Mouse (Mus musculus) c-Kit-positive CD71-positive TER-119-negative erythroid progenitor cells, embryonic 14.5 days (primary cell): ENCODE measurements around the gene Nos1ap.

Experiments used
- DNase-seq: peaks from one replicate; pipeline ENCODE4 v3.0.0-alpha.2; 2013; ENCODE audit warnings: low read depth

The Nos1ap gene

DNA sequence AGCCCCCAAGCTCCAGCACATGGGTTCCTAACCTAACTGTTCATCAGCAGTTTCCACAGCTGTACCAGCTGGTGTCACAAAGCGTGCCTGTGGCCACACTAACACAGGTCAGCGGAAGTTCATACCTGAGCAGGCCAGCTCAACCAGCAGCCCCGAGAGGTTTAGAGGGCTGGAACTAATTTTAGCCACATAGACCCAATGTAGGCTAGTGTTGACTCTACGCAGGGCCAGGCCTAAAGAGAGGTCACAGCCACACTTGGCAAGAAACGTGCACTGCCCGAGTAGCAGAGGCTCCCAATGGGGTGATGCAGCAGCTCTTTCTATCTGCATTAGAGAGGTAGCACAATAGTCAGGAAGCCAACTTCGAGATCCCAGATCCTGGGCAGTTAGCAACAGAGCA is 88.1 kb downstream of the Nos1ap start:
- no peak for DNase-seq

DNA sequence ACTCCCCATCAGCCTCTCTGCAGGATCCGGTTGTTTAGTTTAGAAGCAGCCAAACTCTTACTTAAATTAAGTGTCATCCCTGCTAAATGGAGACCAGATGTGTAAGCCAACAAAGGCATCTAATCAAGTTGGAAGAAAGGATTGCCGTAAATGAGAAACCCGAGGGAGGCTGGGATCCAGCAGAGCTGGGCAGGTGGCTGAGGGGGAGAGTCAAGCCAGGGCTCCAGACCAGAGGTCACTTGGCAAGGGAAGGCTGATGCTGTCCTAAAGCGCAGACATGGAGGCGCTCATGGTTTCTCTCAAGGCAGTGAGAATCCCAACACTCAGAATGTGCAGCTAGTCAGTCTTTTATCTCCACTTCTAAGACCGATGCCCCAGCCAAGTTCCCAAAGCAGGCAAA is 89.8 kb downstream of the Nos1ap start:
- no peak for DNase-seq

DNA sequence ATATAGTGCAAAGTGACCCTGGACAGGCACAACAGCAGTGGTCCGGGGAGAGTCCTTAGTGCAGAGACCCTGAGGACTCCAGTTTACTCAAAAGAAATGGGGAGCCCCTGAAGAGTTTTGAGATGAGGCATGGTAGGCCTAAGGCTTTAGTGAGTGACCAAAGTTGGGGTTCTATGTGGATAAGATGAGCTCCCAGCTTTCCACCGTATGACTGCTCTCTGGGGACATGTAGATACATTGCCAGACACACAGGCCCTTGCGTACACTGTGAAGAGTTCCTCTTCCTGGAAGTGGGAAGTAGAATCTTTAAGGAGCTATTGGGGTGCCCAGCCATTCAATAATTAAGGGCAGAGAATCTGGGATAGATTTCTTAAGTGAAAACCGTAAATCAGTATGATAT is 90.2 kb downstream of the Nos1ap start:
- no peak for DNase-seq

DNA sequence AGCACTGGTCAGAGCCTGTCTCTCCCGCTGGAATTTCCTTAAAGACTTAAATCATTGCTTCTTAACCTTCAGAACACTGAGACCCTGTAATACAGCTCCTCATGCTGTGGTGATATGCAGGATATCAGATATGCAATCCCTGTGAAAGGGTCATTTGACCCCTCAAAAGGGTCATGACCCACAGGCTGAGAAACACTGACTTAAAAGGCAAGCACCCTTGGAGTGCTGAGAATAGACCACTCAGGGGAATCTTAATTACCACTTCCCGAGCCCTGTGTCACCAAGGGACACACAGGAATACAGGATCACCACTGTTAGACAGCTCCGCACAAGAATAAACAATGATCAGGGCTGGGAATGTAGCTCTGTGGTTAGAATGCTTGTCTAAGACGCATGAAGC is 91.0 kb downstream of the Nos1ap start:
- no peak for DNase-seq

DNA sequence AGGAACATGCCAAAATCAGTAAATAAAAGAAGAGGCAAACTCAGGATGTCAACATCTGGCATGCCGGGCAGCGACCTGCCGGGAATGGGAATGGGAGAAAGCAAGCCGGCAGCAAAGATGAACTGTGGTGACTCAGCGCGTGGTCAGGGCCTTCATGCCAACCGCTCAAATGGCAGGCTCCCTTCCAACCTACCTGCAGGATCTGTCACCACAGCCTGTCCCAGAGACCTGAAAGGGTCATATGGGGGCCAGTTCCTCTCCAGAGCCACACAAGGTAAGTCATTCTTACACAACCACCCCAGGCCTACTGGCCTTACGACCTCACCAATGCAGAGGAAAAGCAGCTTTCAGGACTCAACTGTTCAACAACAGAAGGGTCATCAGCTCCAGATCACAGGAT is 93.4 kb downstream of the Nos1ap start:
- no peak for DNase-seq

DNA sequence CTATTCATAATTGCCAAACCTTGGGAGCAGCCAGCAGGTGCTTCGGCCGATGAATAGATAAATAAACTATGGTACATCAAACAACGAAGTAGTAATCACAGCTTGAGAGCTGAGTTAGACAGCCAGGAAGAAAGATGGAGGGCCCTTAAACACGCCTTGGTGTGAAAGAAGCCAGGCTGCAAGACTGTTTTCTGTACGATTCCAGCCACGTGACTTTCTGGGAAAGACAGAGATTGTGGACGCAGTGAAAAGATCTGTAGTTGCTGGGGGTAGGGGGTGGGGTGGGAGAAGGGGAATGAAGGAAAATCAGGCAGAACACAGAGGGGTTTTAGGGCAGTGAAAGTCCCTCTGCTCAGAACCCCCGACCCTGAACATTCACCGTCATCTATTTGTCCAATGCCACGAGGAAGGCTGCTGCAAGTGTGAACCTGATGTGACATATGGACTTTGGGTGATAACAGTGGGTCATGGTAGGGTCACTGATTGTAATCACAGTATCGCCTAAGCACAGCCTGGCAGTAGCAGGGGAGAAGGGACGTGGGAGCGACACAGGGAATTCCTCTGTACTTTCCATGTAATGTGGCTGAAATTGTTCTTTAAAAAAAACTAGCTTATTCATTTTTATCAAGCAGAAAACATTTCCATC is 94.0 kb downstream of the Nos1ap start:
- no peak for DNase-seq

DNA sequence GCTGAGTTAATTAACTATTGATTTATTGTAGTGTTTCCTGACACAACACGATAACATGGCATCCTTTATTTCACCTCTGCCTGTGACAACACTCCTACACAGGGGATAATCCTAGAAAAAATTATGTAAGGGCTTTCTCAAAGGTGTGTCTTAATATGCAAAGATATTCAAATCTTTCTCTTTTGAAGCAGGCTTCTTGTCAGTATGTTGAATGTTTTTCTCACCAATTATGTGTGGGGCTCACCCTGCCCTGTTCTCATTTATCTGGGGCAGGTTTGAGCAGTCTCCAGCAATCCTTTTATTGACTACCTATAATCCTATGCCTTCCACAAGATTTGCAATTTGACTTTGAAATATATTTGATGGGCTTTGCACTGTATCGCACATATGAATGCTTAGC is 97.1 kb downstream of the Nos1ap start:
- DNase-seq, result no peak

DNA sequence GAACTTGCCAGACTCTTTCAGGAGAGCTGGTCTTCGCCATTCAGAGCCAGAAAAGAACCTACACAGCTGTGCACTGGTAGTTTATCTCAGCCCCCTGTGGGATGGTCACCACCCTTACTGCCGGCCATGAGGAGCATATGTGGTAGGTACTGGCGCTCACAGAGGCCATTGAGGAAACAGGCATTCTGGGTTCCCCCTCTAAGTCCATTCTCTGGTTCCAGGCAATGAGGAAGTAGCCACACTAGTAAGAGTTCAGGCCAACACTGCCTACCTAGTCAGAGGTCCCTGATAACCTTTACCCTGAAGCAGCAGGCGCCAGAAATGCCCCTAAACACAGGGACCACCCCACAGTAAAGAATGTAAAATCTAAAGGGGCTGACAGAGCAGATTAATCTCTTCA is 97.6 kb downstream of the Nos1ap start:
- no peak for DNase-seq

DNA sequence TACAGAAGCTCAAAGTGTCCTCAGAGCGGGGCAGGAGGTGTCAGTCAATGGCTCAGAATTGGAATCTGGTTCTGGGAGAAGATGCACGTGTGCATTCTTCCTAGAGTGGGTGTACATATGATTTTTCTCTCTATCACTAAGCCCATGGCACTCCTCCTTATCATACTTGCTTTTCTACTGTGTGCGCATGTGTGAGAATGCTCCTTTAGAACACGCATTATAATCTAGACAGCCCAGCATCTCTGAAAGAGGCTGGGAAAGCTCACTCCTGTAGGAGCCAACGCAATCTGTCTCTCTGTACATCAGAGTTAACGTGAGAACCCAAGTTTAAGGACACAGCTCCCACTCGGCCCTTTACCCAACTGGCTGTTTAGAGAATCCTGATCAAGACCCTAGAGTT is 99.7 kb downstream of the Nos1ap start:
- DNase-seq, result no peak

DNA sequence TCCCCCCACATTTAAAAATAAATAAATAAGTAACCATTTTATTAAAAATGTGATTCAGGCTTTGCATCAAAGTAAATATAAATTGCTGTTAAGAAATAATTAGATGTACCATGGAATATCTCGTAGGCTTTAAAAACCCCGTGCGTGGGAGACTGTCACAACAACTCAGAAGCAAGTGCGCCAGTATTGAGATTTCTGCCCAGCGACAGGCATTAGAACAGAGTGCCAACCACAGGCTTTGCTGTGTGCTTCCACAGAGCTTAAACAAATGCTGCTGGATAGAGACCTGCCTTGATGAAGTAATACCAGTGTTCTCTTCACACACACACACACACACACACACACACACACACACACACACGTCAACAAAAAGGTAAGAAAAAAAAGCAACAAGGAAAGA is 100.2 kb downstream of the Nos1ap start:
- DNase-seq, result no peak

DNA sequence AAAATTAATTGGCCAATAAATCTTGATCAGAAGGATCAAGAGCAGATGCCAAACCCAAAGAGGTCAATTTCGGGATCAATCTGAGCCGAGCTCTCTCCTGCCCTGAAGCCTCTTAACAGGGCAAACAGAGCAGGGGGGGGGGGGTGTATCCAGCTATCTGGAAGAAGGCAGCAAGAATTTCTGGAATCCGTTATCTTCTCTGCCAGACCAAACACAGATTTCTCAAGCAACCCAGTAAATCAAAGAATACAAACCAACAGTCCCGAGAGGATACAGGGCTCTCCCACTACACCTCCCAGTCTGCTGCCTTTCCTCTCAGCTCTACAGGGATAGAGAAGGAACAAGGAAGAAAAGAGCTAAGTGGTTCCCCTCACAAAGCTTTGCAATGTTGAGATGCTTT is 104.5 kb downstream of the Nos1ap start:
- DNase-seq, result no peak

DNA sequence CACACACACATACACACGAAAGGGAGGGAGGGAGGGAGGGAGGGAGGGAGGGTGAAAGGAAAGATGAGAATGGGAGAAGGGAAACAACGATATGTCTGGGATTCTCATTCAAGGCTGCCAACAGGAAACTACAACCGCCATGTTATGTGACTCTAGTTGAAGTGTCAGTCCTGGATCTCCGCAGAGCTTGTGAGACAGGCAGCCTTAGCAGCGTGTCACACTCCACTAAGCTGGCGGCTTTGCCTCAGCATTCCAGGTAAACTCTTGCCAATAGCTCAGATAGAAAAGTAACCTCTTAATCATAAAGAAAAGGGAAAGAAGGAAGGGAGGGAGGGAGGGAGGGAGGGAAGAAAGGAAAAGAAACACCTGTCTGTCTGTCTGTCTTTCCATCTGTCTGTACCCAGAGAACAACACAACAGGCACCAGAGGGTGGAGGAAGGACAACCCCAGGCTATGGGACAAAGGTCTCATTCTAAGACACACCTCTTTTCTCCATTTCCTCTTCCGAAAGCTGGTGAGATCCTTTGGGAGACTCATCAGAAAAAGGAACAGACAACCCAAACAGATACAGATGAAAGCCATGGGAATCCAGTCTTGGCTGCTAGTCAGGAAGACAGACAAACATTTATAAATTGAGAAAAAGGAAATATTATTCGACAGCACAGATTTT is 107.3 kb downstream of the Nos1ap start:
- no peak for DNase-seq

DNA sequence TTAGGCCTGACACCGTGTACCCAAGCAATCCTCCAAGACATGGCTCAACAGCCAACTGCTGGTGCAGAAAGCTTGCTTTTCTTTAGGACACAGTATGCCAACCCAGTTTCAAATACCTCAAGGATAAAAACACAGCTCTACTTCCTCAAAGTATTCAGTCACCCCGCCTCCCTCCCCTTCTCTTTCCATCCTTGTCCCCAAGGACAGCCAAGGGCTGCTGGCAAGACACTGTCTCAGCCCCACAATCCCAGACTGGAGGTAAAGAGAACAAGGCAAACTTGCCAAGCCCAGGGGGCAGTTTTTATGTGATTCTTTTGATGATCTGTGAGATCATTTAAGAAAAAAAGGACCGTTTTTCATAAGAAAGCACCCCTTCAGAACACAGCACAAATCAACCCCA is 108.6 kb downstream of the Nos1ap start:
- no peak for DNase-seq

DNA sequence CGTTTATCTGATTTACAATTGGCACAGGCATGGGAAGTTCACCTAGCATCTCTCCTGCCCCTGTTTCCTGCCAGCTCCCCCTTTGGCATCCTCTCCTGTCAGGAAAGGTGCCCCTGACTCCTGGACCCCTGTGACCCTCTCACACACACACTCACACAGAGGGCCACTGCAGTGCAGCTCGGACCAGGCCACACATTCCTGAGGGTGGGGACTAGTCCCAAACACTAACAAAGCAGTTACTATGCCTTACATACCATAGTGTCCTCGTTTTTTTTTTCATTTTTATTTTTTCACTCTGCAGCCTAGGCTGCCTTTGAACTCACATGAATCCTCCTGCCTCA is 110.2 kb downstream of the Nos1ap start:
- DNase-seq, result no peak

DNA sequence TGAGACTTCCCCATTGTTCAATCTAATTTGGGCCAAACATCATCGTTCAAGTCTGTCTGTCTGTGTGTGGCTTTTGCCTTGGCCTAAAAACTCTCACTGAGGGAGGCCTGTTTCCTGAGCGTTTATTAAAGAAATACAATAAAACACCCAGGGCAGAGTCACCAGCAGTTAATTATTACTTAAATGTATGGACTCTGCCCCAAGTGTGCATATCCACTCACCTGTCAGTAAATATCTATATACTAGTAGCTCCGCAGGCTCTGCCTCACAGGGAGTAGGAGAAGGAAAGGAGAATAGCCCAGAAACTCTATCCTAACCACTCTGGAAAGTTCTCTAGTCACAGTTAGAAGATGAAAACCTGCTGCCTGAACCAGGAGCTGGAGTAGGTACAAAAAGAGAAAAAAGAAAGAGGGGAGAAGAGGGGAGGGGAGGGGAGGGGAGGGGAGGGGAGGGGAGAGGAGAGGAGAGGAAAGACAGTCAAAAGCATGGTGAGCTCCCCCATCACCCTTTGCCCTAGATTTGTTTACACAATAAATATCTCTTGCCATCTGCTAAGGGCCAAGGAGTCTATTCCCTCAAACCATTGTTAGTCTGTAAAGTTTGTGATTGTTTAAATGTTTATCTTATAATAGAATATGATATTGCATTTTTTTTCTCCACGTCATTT is 110.7 kb downstream of the Nos1ap start:
- DNase-seq, result no peak

DNA sequence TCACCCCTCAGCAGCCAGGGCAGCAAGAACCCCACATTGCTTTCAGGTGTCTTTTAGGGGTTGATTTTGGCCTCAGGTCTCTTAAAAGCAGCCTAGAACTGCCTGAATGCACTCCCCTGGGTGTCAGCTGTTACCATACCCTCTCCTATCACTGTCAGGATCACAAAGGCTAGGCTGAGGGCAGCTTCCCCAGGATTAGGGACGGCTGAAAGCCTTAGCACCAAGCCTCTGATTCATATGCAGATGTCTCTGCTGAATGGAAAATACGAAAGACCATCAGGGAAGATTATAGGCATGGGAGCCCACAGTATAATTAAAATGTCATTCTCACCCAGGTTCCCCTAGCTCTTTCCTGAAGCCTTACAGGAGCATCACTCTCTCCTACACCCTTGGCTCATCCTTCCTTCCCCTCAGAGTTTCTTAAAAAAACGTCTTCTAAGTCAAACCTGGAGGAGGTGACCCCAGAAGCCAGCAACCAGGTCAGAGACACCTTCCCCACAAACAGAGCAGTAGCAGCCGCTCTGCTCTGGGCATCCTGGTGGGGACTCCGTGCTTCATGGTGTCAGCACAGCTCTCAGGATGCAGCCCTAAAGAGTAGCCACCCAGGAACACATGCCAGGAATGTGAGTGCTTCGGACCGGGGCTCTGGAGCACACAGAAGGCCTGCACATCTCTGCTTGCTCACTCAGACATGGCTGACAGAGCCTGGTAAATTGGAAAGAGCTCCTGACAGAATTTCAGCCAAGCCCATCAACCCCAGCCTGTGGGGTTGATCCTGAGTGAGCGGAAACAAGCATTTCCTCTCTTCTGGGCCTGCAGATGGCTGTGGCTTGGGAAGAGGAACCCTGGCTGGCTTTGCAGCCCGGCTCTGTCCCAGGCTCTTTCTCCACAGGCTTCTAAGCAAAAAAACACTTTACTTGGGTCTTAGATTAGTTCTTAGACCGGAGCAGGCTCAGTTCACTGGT is 111.7 kb downstream of the Nos1ap start:
- no peak for DNase-seq

DNA sequence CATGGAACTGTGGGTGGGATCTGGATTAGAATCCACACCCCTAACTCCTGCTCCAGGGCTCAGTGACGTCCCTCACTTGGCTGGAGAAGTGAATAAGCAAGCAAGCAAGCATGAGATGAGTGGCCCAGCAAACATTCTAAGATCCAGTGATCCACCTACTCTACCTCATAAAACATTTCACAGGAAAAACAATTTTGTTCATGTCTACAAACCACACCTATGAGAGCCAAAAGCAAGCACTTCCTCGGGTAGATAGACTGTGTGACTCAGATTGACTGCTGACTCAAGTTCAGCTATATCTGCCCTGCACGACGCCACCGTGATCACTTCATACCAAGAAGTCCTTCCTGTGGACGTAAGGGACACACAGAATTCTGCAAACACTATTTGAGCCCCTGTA is 116.2 kb downstream of the Nos1ap start:
- DNase-seq, result no peak

DNA sequence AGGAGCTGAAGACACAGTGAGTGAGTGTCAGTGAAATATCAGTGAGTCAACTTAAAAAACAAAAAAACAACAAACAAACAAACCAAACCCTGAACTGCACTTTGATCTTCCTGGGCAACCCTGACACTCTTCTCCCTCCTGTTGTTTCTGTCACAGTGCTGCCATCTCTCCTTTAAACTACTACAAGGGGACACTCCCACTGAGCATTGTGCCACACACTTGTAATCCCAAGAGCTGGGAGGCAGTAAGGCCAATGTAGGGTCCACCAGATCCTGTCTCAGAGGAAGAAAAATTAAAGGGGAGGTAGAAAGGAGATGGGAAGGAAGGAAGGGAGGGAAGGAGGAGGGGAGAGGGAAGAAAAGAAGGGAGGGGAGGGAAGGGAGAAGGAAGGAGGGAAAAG is 116.8 kb downstream of the Nos1ap start:
- no peak for DNase-seq

DNA sequence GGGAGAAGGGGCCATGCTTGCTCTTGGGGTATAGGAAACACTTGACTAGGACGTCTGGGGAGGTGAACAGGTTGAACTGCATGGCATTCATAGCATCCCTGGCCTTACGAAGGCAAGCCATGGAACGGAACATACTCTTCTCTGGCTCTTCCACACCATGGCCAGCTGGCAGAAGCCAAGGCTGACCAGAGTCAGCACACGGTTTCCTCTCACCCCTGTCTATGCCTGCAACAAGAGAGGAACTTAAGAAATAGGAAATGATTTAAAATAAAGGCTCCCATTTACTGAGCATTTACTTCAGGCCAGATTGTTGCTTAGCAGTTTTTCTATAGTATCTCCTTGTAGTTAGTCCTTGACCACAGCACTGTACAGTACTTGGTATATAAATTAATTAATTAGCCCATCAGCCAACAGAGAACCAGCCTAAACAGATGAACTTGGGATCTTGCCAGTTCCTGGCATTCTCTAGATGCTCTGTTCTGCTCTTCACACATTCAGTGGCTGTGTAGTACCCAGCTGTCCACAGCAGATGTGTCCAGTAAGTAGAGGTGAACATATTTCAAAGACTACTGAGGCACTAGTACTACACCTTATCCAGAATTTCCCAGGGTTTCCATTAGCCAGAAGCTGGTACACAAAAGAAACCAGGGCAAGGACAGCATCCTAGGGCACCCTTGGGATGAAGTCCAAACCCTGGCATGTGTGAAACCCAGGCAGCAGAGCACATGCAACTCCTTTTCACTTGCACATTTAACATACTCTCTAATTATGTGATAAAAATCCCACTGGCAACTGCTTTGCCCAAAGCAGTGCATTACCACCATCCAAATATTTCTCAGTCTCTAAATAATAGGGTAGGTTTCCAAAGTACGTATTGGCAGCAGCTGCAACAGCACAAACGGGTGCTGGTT is 123.3 kb downstream of the Nos1ap start:
- no peak for DNase-seq

DNA sequence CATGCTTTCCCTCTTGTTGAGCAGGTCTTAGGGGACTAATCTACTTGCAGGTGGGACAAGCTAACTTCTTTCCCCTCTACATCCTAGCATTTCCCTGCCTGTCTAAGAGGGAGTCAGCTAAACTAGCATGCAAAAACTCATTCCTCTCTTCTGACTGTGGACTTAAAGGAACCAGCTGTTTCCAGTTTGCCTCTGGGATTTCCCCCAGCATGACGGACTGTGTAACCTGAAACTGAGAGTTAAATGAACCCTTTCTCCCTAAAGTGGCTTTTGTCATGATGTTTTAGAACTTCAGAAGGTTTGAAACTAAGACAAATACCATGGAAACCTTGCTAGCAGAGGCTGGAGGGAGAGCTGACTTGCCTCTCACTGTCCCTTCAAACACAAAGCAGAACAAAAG is 127.5 kb downstream of the Nos1ap start:
- DNase-seq, result no peak

DNA sequence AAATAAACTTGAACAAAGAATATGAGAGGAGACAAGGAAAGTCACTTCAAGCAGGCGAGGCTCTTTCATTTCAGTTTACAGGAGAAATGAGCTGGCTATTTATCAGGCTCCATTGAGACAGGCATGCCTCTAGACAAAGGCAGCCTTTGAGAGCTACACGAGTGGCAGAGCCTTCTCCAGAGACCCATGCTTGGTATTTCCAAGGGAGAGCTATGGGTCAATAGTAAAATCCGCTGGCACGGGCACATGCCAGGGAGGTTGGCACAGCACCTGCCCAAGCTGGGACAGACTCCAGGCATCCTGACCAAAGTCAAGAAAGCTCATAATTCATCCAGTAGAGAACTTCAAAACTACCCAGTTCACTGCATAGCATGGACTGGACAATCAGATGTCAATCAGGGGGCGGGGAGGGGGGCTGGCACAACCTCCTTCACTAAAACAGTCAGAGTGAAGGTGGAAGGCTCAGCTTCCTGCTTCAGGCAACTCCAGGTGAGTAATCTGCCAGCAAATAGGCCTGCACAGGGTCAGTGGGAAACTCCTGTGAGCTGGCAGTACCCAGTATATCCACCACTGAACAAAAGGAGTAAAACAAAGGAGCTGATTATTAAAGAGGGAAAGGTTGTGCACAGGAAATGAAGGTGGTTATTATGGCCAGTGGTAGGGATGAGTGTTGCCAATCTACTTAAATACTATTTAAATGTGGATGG is 129.6 kb downstream of the Nos1ap start:
- DNase-seq, result no peak
